Mouse (Mus musculus) liver, postnatal 0 days (tissue): ENCODE measurements around the gene Gm20388.

Source experiments
- CTCF ChIP-seq: sonication (generic); IDR thresholded peaks from 2 replicates; pipeline ENCODE4 v1.5.1; 2016; ENCODE audit warnings: antibody characterized with exemption, low read depth
- EP300 ChIP-seq: IDR thresholded peaks from 2 replicates; pipeline ENCODE4 v1.6.1; 2016; ENCODE audit warnings: antibody characterized with exemption, low read depth, mild to moderate bottlenecking

DNA sequence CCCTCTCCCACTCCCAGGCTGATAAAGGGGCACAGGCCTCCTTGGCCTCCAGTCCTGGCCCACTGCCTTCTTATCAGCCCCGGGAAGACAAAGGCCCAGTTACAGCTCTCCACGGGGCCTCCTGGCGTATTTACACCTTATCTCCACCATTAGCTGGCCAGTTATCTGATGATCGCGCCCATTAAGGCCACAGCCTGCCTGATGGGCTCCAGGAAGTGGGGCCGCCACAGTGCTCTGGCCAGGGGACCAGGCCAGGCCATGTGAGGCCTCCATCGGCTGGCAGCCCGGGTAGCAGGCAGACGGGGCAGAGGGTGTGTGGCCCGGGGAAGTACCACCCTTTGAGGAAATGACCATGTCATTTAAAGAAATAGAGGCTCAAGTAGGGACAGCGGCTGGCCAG lies 2412.2 kb downstream of the Gm20388 start:
- TF ChIP-seq CTCF (no peak), EP300 (peak; percentile 53; the same call in 1 of the 2 replicates)
